Mouse (Mus musculus): ENCODE results near the gene Ftsj3. TPM values are rescaled to one million over a fixed set of nuclear protein-coding genes. Genes with fewer than 3 reads are reported as not detected.

Ftsj3 gene
- polyA plus RNA-seq (2012): 7.3 and 23.1 TPM in 2 replicates

DNA sequence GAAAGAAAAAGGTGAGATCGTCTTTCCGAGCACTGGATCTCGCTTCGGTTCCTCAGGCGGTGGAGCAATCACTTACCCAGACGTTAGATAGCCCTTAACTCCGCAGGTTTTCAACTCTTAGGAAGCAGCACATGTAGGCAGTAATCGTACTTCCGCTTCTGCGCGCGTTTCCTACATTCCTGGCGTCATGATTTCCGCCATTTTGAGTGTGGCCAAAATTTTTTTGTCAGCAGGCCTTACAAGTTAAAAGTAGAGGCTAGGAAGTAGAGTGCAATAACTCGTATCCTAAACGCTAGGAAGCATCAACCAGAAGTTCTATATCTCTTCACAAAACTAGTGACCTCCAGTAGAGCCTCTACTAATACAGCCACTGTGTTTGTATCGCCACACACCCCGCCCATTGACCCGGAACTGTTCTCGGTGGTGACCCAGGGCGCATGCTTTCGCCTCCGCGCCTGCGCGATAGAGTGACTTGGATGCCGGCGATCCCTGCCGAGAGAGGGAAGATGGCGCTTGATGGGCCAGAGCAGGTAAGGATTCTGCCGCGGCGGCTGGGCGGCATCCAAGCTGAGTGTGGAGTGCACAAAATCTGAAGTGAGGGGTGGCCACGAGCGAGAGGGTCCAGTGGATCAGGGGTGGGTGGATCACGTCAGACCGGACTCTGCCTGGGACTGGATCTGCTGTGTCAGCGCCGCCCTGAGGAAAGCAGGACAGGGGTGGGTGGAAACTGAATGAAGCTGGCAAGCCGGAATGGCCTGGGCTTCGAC lies at the start of gene Ftsj3, which contains the start of gene Psmc5:
Ftsj3 (minus strand) TSS at position 395 of the 767 bp plus-strand sequence.
Psmc5 (plus strand) TSS at position 470 of the 767 bp plus-strand sequence.
- no peak for TF ChIP-seq GATA1 (IDR thresholded peaks at IDR 0.05; ENCODE audit: low read length)

DNA sequence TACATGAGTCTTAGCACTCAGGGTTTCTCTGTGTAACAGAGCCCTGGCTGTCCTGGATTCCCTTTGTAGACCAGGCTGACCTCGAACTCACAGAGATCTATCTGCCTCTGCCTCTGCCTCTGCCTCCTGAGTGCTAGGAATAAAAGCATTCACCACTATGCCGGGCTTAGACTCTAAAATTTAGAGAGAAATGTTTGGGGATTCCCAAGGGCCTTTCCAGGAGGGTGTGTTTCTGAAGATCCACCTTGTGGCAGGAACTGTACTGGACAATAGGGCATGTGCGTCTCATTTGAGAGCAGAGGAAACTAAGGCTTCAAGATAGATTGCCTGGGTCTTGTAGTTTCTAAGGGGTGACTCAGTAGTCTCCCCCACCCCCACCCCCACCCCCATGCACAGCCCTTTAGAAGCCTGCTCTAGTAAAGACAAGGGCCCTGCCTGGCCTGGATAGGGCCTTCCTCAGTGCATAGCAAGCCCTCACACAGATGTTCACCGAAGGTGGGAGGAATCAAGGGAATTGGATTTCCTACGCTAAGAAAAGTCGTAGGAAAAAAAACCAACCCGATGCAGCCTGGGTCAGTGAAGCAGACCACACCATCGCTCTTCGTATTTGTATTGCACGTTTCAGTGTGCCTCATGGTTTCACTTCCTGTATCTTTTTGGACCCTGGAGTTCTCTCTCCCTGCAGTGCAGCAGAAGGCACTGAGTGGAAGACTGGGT lies 49.6 kb upstream of the Ftsj3 start:
- no peak for TF ChIP-seq GATA1 (IDR thresholded peaks at IDR 0.05; ENCODE audit: low read length)

DNA sequence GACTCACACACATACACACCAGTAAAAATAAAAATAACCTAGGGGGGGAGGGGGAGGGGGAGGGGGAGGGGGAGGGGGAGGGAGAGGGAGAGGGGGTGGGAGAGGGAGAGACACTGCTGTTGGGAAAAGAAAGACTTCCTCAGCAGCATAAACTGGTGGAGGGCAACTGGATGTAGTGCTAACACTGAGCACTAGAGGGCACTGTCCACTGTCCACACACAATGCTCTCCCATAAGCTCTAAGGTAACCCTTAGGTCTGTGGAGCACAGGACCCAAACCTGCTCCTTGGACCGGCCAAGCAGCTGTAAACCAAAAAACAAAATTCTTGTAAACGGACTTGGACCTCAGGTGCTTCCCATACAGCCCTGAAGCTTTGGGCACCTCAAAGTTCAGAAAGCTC lies 46.8 kb upstream of the Ftsj3 start:
- no peak for TF ChIP-seq GATA1 (IDR thresholded peaks at IDR 0.05; ENCODE audit: low read length)

DNA sequence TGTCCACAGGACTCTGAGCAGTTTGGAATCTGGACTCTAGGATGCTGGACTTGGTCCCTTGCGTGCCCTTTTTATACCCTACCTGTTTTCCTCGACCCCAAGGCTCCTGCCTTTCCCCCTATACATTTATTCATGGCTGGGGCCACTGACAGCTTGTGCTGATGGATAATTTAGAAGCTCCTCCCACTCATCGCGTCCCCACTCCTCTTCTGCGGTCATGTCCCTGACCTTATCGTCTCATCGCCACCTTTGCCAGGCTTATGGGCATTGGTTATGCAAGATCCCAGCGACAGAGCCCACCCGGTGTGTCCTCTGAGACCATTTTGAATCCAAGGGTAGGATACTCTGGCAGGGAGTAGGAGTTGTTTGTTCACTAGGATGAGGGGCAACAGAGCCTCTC lies 45.9 kb upstream of the Ftsj3 start, which contains the start of gene Gh:
Gh (minus strand) TSS at position 101 of the 400 bp plus-strand sequence.
- TF ChIP-seq GATA1 (IDR thresholded peaks at IDR 0.05; ENCODE audit: low read length): no peak

DNA sequence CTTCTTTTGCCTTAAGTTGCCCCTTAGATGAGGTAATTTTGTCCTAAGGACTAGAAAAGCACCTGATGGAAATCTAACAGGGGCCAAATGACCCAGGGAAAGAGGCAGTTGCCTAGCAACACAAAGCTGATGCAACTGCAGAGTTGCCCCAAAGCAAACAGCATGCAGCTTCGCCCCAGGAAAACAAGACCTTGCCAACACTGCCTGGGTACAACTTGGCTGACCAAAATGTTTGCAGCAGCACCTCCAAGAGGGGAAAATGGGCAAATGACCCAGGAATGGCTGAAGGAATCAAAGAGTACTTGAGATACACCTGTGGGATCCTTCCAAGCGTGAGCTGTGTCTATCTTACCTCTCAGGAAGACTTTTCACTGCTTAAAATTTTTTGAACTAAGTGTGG lies 36.0 kb upstream of the Ftsj3 start:
- TF ChIP-seq GATA1 (IDR thresholded peaks at IDR 0.05; ENCODE audit: low read length): no peak

DNA sequence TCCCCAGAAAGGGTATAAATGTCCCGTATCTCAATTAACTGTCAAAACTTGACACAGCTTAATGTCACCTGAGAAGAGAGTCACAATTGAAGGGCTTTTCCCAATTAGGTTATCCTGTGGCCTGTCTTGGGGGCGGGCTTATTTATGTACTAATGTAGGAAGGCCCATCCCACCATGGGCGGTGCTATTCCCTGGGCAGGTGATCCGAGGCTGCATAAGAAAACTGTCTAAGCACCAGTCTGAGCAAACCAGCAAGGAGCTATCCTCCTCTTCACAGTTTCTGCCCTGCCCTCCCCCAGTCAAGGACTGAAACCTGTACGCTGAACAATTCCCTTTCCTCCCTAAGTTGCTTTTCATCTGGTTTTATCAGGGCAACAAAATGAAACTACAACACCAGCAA lies 34.5 kb upstream of the Ftsj3 start:
- TF ChIP-seq GATA1 (IDR thresholded peaks at IDR 0.05; ENCODE audit: low read length): no peak

DNA sequence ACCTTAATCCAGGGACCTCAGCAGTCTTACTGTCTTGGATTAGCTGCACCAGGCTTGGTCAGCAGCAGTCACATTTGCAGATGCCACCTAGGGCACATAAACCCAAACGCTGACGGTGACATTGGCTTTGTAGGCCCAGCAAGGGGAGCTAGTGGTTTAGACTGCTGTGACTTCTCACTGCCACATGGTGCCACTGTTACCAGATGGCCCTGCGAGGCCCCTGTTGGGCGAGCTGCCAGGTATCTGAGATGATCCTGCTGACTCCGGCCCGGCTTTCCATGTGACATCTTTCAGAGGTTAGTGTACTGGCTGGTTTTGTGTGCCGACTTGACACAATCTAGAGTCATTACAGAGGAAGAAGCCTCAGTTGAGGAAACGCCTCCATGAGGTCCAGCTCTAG lies 33.5 kb upstream of the Ftsj3 start:
- TF ChIP-seq GATA1 (IDR thresholded peaks at IDR 0.05; ENCODE audit: low read length): no peak

DNA sequence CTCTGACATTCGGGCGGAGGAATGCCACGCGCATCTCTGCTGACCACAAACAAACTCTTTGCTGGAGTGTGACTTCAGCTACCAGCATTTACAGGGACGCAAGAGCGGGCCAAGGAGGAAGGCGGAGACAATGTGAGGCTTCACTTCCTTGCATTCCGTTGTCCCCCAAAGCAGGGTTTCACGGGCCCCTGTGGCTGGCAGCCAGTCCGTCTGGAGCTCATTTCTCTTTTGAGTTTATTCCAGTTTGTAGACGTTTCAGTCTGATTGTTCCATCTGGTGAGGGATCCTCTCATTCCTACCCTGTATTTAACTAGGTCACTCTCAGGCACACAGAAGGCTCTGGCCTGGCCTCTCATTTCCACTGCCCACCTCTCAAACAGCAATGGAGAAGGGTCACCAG lies 31.1 kb upstream of the Ftsj3 start:
- TF ChIP-seq GATA1 (IDR thresholded peaks at IDR 0.05; ENCODE audit: low read length): no peak

DNA sequence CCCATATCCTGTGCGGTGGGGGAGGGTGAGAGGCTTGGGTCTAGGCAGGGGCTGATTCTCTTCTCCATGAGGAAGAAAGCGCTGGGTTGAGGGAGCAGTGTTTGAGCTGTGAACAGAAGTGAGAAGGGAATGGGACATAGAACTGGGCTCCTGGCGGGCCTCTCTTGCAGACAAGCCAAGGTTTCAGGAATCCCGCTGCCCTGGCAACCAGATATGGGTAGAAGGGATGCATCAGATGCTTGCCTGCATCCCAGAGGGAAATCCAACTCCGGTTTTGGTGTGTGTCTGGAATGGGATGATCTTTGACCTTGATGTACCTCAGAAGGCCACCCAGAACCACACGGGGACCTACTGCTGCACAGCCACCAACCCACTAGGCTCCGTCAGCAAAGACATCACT lies 30.3 kb upstream of the Ftsj3 start:
- TF ChIP-seq GATA1 (IDR thresholded peaks at IDR 0.05; ENCODE audit: low read length): no peak

DNA sequence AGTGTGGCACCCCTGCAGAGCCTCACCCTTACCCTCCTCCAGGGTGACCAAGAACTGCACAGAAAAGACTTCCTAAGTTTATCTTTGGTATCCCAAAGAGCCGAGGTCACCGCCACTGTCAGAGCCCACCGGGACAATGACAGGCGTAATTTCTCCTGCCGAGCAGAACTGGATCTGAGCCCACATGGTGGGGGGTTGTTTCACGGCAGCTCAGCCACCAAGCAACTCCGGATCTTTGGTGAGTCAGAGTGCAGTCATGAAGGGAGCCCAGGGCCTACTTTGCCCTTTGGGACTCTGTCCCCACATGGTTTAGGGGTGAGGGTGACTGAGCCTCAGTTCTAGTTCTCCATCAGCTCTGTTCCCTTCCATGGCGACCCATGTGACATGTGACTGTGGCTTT lies 28.2 kb upstream of the Ftsj3 start:
- no peak for TF ChIP-seq GATA1 (IDR thresholded peaks at IDR 0.05; ENCODE audit: low read length)

DNA sequence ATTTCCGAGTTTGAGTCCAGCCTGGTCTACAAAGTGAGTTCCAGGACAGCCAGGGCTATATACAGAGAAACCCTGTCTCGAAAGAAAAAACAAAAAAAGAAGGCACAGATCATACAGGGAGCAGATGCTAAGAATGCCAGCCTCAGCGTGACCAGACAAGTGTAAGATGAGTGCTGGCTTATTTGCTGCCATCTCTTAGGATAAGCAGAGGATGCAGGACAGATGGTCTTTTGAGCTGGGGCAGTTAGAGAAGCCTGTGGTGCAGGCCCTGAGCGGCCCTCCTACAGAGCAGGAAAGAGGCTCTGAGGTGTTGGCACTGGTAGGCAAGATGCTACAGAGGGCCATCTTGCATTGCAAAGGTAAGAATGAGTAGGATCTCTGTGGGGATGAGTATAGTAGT lies 27.5 kb upstream of the Ftsj3 start:
- no peak for TF ChIP-seq GATA1 (IDR thresholded peaks at IDR 0.05; ENCODE audit: low read length)

DNA sequence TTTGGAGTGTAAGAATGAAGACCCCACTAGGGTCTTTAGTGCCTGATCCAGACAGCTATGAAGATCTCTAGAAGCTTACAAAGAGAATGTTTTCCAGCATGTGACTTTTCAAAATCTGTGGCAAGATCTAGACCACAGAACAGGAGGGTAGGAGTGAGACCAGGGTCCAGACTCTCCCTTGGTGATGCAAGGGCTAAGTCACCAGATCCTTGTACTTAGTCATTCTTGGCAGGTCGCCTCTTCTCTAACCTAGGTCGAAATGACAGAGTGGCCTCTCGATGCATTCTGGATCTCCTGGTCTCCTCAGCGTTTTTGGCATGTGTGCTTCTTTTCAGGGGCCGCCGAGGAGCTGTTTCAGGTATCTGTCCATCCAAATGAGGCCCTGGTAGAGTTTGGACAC lies 26.6 kb upstream of the Ftsj3 start:
- no peak for TF ChIP-seq GATA1 (IDR thresholded peaks at IDR 0.05; ENCODE audit: low read length)

DNA sequence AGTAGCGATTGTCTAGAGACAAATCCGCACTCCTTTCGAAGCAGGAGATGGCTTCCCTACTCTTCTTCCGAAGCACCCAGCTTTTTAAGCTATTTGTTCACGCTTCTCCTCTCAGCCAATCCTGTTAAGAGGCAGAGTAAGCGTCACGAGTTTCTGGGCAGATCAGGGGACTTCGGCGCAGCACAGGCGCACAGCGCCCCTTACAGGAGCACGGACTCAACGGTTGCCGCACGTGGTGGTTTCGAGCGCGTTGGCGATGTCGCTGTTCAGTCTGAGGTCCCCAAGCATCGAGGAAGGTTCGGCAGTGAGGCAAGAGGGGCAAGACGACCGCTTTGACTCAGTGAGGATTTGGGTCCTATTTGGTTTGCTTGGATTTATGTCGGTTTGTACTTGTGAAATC lies 20.6 kb upstream of the Ftsj3 start, which contains the start of gene Tcam1:
Tcam1 (plus strand) TSS at position 219 of the 400 bp plus-strand sequence.
- TF ChIP-seq GATA1 (IDR thresholded peaks at IDR 0.05; ENCODE audit: low read length): no peak

DNA sequence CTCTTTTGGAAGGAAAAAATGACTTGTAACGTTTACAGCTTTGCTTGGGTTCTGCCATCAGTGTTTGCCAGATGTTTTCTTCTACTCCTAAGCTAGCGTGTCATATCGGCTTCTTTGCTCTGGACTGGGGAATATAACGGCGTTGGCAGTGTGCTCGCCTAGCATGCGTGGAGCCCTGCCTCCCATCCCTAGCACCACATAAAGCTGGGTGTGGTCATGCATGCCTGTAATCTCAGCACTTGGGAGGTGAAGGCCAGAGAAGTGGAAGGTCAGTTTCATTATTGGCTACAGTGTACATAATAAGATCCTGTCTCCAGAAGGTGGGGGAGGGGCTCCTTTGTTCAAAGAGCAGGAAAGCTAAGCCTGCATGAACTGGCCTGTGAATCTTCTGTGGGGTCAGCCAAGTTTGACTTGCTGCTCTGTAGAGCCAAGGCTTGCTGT lies 19.1 kb upstream of the Ftsj3 start:
- TF ChIP-seq GATA1 (IDR thresholded peaks at IDR 0.05; ENCODE audit: low read length): no peak

DNA sequence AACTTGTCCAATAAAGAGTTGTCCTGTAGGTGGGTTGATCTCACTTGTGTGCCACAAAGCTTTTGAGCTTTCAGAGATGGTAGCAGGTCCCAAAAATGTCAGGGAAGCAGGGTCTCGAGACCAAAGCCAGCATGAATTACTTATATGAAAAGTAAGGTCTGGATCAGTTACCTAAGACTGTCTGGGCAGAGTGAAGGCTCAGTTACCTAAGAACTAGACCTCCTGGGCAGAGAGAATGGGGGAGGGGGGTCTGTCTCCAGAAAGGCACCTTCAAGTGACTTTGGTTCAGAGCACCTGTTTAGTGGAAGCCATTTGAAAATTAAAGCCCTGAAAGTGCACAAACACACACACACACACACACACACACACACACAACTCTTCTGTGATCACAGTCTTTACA lies 18.5 kb upstream of the Ftsj3 start:
- TF ChIP-seq GATA1 (IDR thresholded peaks at IDR 0.05; ENCODE audit: low read length): no peak

DNA sequence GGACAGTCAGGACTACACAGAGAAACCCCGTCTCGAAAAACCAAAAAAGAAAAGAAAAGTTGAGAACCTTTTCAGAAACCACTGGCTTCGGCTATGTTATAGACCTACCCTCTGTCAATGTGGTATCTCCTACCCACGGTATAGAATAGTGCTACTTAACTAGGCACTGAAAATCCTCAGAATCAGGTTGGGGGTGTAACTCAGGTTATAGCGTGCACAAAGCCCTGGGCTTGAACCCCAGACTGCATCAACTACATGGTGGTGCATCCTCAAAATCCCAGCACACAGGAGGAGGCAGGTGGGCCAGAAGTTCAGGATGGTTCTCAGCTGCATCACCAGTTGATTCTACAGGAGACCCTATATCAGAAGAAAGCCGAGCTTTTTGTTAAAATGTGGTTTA lies 17.9 kb upstream of the Ftsj3 start:
- no peak for TF ChIP-seq GATA1 (IDR thresholded peaks at IDR 0.05; ENCODE audit: low read length)

DNA sequence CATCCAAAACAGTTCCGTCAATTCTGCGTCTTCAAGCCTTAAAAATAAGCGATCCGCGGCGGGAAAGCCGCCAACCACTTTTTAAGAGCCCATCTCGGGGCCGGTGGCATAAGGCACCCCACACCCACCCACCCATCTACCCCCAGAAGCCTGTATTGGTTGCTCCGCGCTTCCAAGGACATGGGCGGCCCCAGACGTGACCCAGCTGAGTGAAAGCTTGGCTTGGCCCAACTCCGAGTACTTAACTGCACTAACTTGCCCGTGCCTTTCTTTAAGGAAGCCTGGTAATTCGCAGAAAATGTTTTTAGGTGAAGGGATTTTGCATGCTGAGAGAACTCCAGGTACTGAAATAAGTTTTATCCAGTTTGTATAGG lies 17.4 kb upstream of the Ftsj3 start:
- no peak for TF ChIP-seq GATA1 (IDR thresholded peaks at IDR 0.05; ENCODE audit: low read length)
